Mouse (Mus musculus) right cerebral cortex, adult 2 months (tissue): Measurements from ENCODE around the gene Atf3.
"Not testable (repeated sequence)": the region's sequence is repeated elsewhere in the genome, so short reads cannot be mapped to it uniquely, and the experiment has no call there.

Source experiments
- DNase-seq, 2 experiments: peaks; one replicate each; pipeline ENCODE4 v3.0.0; 2021 to 2022; ENCODE audit warnings: low spot score in 2 of 2

The Atf3 gene

DNA sequence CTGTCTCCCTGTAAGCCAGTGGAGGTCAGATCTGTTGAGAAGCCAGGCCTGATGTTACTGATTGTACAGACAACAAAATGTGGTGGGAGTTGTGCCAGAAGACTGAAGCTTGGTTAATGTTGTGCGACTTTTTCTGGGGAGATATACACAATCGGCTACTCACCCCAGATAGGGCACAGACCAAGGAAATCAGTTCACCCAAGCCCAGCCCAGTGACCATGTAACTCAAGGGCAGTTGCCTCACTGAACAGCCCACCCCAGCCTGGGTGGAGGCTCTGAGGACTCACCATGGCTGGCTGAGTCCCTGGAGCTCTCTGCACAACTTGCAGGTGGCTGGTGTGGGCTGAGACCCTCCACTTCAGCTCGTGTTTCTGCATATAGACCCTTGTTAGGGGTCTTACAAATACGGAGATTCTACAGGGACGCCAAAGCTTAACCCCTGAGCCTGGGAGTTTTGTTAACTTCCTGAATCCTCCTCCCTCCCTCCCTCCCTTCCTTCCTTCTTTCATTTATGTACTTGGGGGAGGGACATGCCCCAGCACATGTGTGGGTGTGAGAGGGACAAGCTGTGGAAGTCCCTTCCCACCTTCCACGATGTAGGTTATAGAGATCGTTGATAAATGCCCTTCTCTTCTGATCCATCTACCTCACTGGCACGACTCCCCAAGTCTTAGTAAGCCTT lies 66.8 kb downstream of the Atf3 start:
- DNase-seq, result no peak

- not testable (repeated sequence) for DNase-seq
Measured at GRCm38 (mm10) chr1:191149489-191149888, 68.3 kb downstream of the Atf3 start.

GRCm38 (mm10) chr1:191140983-191141382 lies 76.9 kb downstream of the Atf3 start:
- no peak for DNase-seq

- DNase-seq, result no peak
Measured at GRCm38 (mm10) chr1:191138874-191139495, 78.9 kb downstream of the Atf3 start.

GRCm38 (mm10) chr1:191138436-191138835 lies 79.4 kb downstream of the Atf3 start:
- no peak for DNase-seq

DNA sequence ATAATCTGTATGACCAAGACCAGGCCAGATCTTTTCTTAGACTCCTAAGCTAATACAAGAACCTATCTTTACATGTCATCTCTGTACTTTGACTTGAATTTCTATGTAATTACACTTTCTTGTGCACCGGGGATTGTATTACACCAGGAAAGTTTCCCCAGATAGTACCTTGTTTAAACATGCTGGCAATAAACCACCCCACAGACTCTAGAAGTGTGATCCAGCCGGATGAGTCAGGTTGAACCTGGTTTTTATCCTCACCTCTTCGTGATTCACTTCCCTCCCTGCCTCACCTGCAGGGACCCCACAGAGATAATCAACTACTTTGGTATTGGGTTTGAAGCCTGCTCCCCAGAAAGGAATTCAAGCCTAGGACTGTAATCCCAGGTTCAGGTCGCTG lies 82.4 kb downstream of the Atf3 start:
- no peak for DNase-seq

DNA sequence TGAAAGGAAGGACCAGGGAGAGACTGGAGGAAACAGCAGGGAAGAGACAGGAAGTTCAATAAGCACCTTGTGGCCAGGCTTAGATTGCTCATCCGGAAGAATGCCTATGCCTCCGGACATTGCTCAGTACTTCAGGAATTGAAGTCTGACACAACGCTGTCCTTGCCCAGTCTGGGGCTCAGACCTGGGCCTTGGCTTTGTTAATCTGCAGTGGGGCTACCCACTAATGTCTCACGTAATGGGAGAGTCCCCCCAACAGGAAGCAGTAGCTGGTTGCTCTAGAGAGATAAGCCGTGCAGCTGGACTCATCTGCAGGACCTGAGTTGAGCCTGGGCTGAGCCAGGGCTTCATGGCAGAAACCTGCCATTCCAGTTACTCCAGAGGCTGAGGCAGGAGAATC lies 84.9 kb downstream of the Atf3 start:
- DNase-seq, result no peak

GRCm38 (mm10) chr1:191132240-191132639 lies 85.6 kb downstream of the Atf3 start:
- no peak for DNase-seq

DNA sequence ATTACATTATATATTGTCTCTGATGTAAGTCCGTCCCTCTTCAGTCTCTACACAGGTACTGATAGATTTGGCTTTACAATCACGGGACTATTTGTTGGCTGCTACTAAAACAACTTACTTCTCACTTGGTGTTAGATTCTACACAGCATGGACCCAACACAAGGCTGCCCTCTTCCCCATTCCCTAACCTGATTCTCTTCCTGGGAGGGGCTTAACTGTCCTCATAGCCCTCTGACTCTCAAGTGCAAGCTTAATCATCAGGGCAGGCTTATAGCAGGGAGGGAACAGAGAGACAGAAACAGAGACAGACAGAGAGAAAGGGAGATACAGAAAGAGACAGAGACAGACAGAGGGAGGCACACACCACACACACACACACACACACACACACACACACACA lies 86.1 kb downstream of the Atf3 start:
- DNase-seq, result no peak

DNA sequence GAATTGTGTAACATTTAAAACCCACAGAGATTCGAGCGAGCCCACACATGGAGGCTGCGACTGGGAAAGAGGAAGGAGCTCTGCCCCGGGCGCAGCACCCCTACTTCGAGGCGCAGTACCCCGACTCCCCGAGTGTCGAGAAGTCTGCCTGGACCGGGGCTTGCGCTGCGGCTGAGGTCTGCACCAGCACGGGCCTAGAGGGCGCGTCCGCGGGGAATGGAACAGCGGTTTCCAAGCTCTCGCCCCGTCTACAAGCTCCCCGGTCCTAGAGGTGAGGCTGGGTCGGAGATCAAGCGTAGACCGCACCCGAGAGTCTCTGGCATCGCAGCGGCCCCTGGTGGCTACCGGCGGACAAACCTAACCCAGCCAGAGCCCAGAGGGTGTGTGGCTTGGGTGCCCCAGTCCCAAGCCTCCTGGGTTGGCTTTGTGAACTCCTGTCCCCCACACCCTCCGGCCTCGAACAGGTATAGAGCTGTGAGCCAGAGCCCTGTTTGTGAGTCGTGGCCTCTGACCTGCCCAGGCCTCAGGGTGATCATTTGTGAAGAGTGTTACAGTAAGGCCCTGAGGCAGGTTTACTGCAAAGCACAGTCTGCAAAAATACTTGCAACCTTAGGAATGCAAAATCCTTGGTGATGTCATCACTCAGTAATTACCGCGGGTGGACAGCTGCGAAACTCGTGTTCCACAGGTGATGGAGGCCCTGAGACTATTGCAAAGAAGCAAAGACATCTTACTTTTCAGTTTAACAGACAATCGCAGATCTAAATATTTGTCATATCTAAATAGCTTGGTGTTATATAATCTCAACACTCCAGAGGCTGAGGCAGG lies 91.8 kb downstream of the Atf3 start:
- peak in 1 of 2 experiments; percentile 23 for DNase-seq

DNA sequence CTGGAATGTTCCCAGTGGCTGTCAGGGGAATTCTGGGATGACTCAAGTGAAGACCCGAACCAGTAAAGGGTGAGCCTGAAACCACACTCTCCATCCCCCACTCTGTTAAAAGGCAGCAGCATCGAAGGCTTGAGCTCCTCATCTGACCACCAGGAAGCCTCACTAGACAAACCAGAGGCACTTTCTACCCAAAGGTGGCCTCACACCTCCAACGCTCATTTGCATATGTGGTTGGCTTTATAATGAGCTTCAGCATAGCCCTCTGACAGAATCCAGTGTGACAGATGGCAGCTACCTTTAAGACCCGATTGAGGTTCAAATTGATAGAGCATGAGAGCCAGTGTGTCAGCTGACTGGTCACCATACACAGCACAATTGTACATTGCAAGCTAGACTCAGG lies 93.6 kb downstream of the Atf3 start:
- DNase-seq, result no peak

DNA sequence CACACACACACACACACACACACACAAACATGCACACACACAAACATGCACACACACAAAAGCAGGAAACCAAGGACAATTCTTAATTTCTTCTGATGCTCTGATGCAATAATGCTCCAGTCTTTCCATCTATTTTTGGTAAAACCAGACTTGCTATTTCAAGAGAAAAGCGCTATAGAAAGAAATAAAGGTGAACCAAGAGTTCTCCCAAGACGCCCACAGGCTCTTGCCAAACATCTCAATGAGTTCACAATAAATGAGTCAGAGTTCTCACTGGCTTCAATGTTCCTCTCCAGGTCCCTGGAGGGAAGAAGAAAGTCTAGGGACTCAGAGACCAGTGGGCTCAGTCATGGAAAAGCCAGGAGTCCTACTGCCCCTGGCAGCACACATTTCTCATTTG lies 94.1 kb downstream of the Atf3 start:
- DNase-seq, result no peak

GRCm38 (mm10) chr1:191122744-191123143 lies 95.1 kb downstream of the Atf3 start:
- no peak for DNase-seq
